8 mouse cellular contexts compared by ENCODE assay signal in the genomic region with DNA sequence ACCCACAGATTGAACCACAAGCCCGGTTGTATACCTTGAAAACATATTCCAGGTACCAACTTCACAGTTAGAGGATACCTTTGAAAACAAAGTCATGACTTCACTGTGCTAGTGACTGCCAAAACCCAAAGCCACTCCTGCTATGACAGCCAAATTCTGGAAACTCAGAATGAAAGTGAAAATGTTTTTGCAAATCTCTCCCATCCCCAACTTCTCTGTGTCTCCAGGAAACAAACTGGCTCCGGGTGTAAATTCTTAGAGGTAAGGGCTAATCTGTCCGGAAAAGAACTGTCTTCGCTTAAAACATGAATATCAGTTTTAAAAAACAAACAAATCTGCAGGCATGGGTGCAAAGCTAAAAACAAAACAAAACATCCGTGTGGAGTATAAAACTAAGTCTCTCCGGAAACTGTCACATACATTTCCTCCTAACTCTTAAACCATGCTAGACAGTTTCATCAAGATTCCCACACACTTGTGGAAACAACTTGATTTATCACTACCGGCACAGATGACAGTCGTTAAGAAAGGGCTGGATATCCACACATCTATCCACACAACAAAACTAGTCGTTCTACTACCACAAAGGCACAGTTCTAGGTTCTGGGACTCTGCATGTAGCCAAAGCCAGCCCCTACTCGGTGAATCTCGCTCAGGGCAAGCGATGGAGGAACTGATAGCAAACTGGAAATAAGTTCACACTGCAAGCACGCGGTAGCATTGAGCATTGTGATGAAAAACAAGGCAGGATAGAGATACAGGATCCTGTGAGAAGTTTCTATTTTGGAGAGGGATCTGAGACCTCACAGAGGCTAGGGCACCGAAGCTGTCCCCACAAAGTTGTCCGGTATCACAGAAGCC. TPM values are rescaled to one million over a fixed set of nuclear protein-coding genes. Genes with fewer than 3 reads are reported as not detected.
DNase-seq lines count a peak whose midpoint lies in the region; ATAC-seq and TF ChIP-seq lines count a peak whose summit lies in the region.

No protein-coding gene starts in this region.

- peak; percentile 61 for DNase-seq in kidney, adult 2 months
- DNase-seq in kidney, adult 18-20 months = no peak
- DNase-seq in skeletal muscle tissue, adult 2 months (ENCODE audit: low read depth, low spot score) = peak; percentile 32
- DNase-seq in Muller cell, postnatal 12 days (ENCODE audit: inconsistent ontology term) = no peak
- no peak for DNase-seq in right cerebral cortex, postnatal 14 days

- peak overlapping the region; percentile 83 for H3K9ac ChIP-seq in heart, embryonic 12.5 days
- peak overlapping the region; percentile 57; the same call in 1 of the 2 replicates for H3K9ac ChIP-seq in liver, embryonic 12.5 days

- no peaks in the 10 kb centered on the region for H3K27me3 ChIP-seq in kidney, adult 2 months (replicated peaks; ENCODE audit: control insufficient read depth, insufficient read depth, low read length)
- peaks cover 38% of the 10 kb centered on the region for H3K27me3 ChIP-seq in heart, embryonic 12.5 days (replicated peaks)
- H3K27me3 ChIP-seq in liver, embryonic 12.5 days (replicated peaks) = peaks cover 68% of the 10 kb centered on the region

- H3K27ac ChIP-seq in kidney, adult 2 months (ENCODE audit: insufficient read depth, low read depth, low read length) = peak overlapping the region; percentile 72
- no peak overlapping the region for H3K27ac ChIP-seq in heart, embryonic 12.5 days (ENCODE audit: poor library complexity, severe bottlenecking)
- H3K27ac ChIP-seq in liver, embryonic 12.5 days = no peak overlapping the region

- no peaks in the 10 kb centered on the region for H3K36me3 ChIP-seq in kidney, adult 2 months (ENCODE audit: control insufficient read depth, insufficient read depth, low read length)
- no peaks in the 10 kb centered on the region for H3K36me3 ChIP-seq in heart, embryonic 12.5 days
- H3K36me3 ChIP-seq in liver, embryonic 12.5 days = no peaks in the 10 kb centered on the region

- no peaks in the 10 kb centered on the region for H3K9me3 ChIP-seq in heart, embryonic 12.5 days (replicated peaks)
- H3K9me3 ChIP-seq in liver, embryonic 12.5 days (replicated peaks) = no peaks in the 10 kb centered on the region

- no peak for TF ChIP-seq POLR2A in kidney, adult 2 months (IDR thresholded peaks at IDR 0.05; ENCODE audit: low read depth, low read length)

- 20% methylated on average over 16 of the region's 16 CpGs for WGBS in kidney, adult 2 months
- 27% methylated on average over 16 of the region's 16 CpGs for WGBS in heart, embryonic 12.5 days
- WGBS in liver, embryonic 12.5 days (ENCODE audit: insufficient replicate concordance) = 17% methylated on average over 16 of the region's 16 CpGs

- TF ChIP-seq CTCF in kidney, adult 2 months (conservative IDR thresholded peaks at IDR 0.05; ENCODE audit: insufficient read depth, insufficient read length, low read depth, low read length) = no peak

- no peaks in the 10 kb centered on the region for H3K4me1 ChIP-seq in kidney, adult 2 months (ENCODE audit: control insufficient read depth, insufficient read depth, low read length)
- peaks cover 19% of the 10 kb centered on the region; the same call in 1 of the 2 replicates for H3K4me1 ChIP-seq in heart, embryonic 12.5 days (replicated peaks)
- H3K4me1 ChIP-seq in liver, embryonic 12.5 days = peaks cover 19% of the 10 kb centered on the region; the same call in 1 of the 2 replicates

- peak overlapping the region; percentile 85 for H3K4me3 ChIP-seq in kidney, adult 2 months (ENCODE audit: insufficient read depth, low read depth, low read length)
- H3K4me3 ChIP-seq in heart, embryonic 12.5 days = peak overlapping the region; percentile 88
- peak overlapping the region; percentile 63 for H3K4me3 ChIP-seq in liver, embryonic 12.5 days

- ATAC-seq in activated CD4-positive, CD25-positive, alpha-beta regulatory T cell, adult 4 months = peak; percentile 75
- ATAC-seq in heart, embryonic 12.5 days (ENCODE audit: insufficient number of reproducible peaks, low FRiP score) = no peak
- no peak for ATAC-seq in liver, embryonic 12.5 days

- H3K4me2 ChIP-seq in heart, embryonic 12.5 days = peak overlapping the region; percentile 96
- peak overlapping the region; percentile 80 for H3K4me2 ChIP-seq in liver, embryonic 12.5 days

RNA-seq across cellular contexts. Expression of a gene that starts 0.9 kb away (rescaled TPM):
- polyA plus RNA-seq in kidney, adult 2 months (2012; rRNA removed) = 6.6 and 8.4 TPM in 2 replicates
- polyA plus RNA-seq in activated CD4-positive, CD25-positive, alpha-beta regulatory T cell, adult 4 months (2017; shearing (Covaris generic)) = 10 to 100 TPM; 33.8 to 35.1 TPM
- polyA plus RNA-seq in heart, embryonic 12.5 days (2016; fragmentation: Nextera tagmentation; extraction: Ambion mirVana) = 5.6 and 5.7 TPM in 2 replicates
- polyA plus RNA-seq in liver, embryonic 12.5 days (2016; fragmentation: Nextera tagmentation; extraction: Ambion mirVana) = 2.3 and 2.4 TPM in 2 replicates

RNA-seq across cellular contexts. Expression of a gene that starts 0.9 kb away (rescaled TPM):
- 0.31 and 0.50 TPM in 2 replicates for polyA plus RNA-seq in kidney, adult 2 months (2012; rRNA removed)
- polyA plus RNA-seq in activated CD4-positive, CD25-positive, alpha-beta regulatory T cell, adult 4 months (2017; shearing (Covaris generic)) = 10 to 100 TPM; 11.9 to 13.1 TPM
- polyA plus RNA-seq in heart, embryonic 12.5 days (2016; fragmentation: Nextera tagmentation; extraction: Ambion mirVana) = 2.6 and 2.7 TPM in 2 replicates
- 1.4 and 3.0 TPM in 2 replicates for polyA plus RNA-seq in liver, embryonic 12.5 days (2016; fragmentation: Nextera tagmentation; extraction: Ambion mirVana)

RNA-seq across cellular contexts. Expression of a gene that starts 26.8 kb away (rescaled TPM):
- 0.99 and 1.2 TPM in 2 replicates for polyA plus RNA-seq in kidney, adult 2 months (2012; rRNA removed)
- not detected for polyA plus RNA-seq in activated CD4-positive, CD25-positive, alpha-beta regulatory T cell, adult 4 months (2017; shearing (Covaris generic))
- 1.3 and 1.6 TPM in 2 replicates for polyA plus RNA-seq in heart, embryonic 12.5 days (2016; fragmentation: Nextera tagmentation; extraction: Ambion mirVana)
- 0.23 and 0.39 TPM in 2 replicates for polyA plus RNA-seq in liver, embryonic 12.5 days (2016; fragmentation: Nextera tagmentation; extraction: Ambion mirVana)

Comparison
In these comparisons a context has a peak if more than half of its experiments do, and no peak if none do; other contexts are left out.
1. DNase-seq: peak in kidney, adult 2 months (single experiment) and skeletal muscle tissue, adult 2 months (single experiment); none in kidney, adult 18-20 months (single experiment), Muller cell, postnatal 12 days (single experiment) and right cerebral cortex, postnatal 14 days (single experiment).
2. Peak in every context shown above with its lines, with median percentiles within 50 percentile points of each other: H3K4me3 ChIP-seq.